Mouse (Mus musculus): Measurements from ENCODE around the gene Alox12b. TPM values are rescaled to one million over a fixed set of nuclear protein-coding genes. Genes with fewer than 3 reads are reported as not detected.

The Alox12b gene
- polyA plus RNA-seq (2015; fragmentation: Nextera tagmentation; extraction: Ambion mirVana) = 0.28 and 0.41 TPM in 2 replicates

DNA sequence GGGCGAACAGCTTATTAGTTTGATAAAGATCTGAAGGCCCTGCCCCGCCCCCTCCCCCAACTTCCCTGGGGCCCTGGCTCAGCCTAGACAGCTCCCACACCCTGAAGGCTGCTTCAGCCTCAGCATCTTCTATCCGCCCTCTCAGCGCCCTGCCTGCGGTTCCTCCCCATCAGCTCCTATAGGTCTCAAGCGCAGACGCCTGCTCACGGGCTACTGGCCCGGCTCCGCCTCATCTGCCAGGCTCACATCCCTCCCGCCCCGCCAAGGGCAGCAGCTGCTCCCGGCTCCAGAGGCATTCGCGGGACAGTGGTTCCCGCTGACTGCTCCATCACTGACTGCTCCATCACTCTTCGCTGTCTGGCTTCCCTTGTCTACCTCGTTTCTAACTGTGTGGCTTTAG, at the start of gene Alox12b:
Gene Alox12b (plus strand): TSS at position 190 of the 400 bp plus-strand sequence.
- Histone ChIP-seq H3K4me3 (peak within 1 kb of the TSS; percentile 26), H3K27me3 (replicated peaks) (peaks cover 25% of the 10 kb centered on the region), H3K27ac (no peak within 1 kb of the TSS), H3K9ac (peak within 1 kb of the TSS; percentile 38), H3K36me3 (replicated peaks) (no peaks in the 10 kb centered on the region), H3K4me1 (peaks cover 10% of the 10 kb centered on the region), H3K4me2 (peak within 1 kb of the TSS; percentile 53), H3K9me3 (no peaks in the 10 kb centered on the region)
- ATAC-seq (replicated peaks) = no peak
- WGBS = 2% methylated on average over 18 of the region's 18 CpGs

GRCm38 (mm10) chr11:69107676-69108075, 49.1 kb upstream of the Alox12b start:
- H3K4me2 ChIP-seq = no peak overlapping the region
- ATAC-seq (replicated peaks) = no peak
- H3K4me3 ChIP-seq = no peak overlapping the region
- no peaks in the 10 kb centered on the region for H3K9me3 ChIP-seq
- no peak overlapping the region for H3K9ac ChIP-seq
- H3K4me1 ChIP-seq = peaks cover 6% of the 10 kb centered on the region
- no peak overlapping the region for H3K27ac ChIP-seq
- WGBS = 92% methylated on average over 11 of the region's 11 CpGs
- peaks cover 43% of the 10 kb centered on the region for H3K36me3 ChIP-seq (replicated peaks)
- no peaks in the 10 kb centered on the region for H3K27me3 ChIP-seq (replicated peaks)

DNA sequence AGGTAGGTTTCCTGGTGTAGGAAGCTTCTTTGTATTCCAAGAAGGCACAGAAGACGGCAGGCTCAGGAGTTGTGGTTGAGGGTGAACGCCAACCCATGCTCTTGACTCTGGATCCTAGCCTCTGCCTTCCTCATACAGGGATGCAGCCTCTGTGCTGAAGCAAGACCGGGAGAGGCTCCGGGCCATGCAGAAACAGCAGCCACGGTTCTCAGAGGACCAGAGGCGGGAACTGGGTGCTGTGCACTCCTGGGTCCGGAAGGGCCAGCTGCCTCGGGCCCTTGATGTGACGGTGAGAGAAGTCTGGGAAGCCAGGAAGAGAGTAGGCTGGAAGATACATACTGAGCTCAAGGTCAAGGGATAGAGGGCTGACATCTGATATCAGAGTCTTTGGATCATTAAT, 48.6 kb upstream of the Alox12b start:
- no peak overlapping the region for H3K4me3 ChIP-seq
- no peak overlapping the region for H3K4me2 ChIP-seq
- H3K27me3 ChIP-seq (replicated peaks) = no peaks in the 10 kb centered on the region
- peaks cover 6% of the 10 kb centered on the region for H3K4me1 ChIP-seq
- WGBS = 94% methylated on average over 9 of the region's 9 CpGs
- no peaks in the 10 kb centered on the region for H3K9me3 ChIP-seq
- H3K36me3 ChIP-seq (replicated peaks) = peaks cover 37% of the 10 kb centered on the region
- H3K27ac ChIP-seq = no peak overlapping the region
- ATAC-seq (replicated peaks) = no peak
- no peak overlapping the region for H3K9ac ChIP-seq

GRCm38 (mm10) chr11:69109032-69109900, 47.5 kb upstream of the Alox12b start:
- H3K9ac ChIP-seq = no peak overlapping the region
- ATAC-seq (replicated peaks) = peak; percentile 51; the same call in 1 of the 2 replicates
- H3K4me1 ChIP-seq = peaks cover 6% of the 10 kb centered on the region
- peaks cover 28% of the 10 kb centered on the region for H3K36me3 ChIP-seq (replicated peaks)
- H3K4me2 ChIP-seq = no peak overlapping the region
- no peak overlapping the region for H3K4me3 ChIP-seq
- H3K27ac ChIP-seq = no peak overlapping the region
- H3K9me3 ChIP-seq = no peaks in the 10 kb centered on the region
- no peaks in the 10 kb centered on the region for H3K27me3 ChIP-seq (replicated peaks)
- WGBS = 81% methylated on average over 13 of the region's 13 CpGs

GRCm38 (mm10) chr11:69110319-69111046, 46.3 kb upstream of the Alox12b start:
- Histone ChIP-seq H3K9me3 (no peaks in the 10 kb centered on the region), H3K27ac (peak overlapping the region; percentile 51), H3K27me3 (replicated peaks) (no peaks in the 10 kb centered on the region), H3K36me3 (replicated peaks) (peaks cover 16% of the 10 kb centered on the region), H3K4me3 (peak overlapping the region; percentile 38), H3K4me1 (peaks cover 6% of the 10 kb centered on the region), H3K9ac (peak overlapping the region; percentile 20; the same call in 1 of the 2 replicates), H3K4me2 (peak overlapping the region; percentile 53)
- ATAC-seq (replicated peaks) = peak; percentile 71
- under 1% methylated on average over 30 of the region's 30 CpGs for WGBS

DNA sequence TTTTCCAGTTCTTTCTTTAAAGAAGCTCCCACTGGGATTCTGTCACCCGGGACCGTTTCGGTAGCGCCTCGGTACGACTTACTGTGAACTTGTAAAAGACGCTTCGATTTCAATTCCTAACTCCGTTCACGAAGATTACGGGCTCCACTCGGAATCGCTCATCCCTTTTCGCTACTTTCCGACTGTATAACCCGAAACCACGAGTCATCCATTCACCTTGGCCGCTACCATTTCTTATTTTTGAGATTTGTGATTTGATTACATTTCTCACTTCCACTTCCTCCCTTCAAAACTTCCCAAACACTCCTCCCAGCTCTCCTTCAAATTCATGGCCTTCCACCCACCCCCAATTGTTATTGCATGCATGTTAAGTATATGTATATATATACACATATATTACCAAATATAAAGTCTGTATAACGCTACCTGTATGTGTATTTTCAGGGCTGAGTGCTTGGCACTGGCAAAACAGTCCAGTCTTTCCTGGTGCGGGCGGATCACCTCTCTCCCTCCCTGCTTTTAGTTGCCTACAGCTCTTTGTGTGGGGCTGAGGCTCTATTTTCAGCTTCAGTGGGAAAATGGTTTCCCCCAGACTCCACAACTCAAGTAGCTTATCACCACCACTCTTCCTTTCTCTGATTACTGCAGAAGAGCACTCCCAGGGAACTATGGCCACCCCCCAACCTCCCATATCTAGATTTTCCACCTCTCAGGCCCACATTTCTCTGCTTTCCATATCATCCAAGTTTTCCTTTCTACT, 45.6 kb upstream of the Alox12b start:
- Histone ChIP-seq H3K4me2 (peak overlapping the region; percentile 53), H3K27me3 (replicated peaks) (no peaks in the 10 kb centered on the region), H3K27ac (no peak overlapping the region), H3K4me1 (peaks cover 6% of the 10 kb centered on the region), H3K4me3 (peak overlapping the region; percentile 38), H3K36me3 (replicated peaks) (peaks cover 16% of the 10 kb centered on the region), H3K9ac (no peak overlapping the region), H3K9me3 (no peaks in the 10 kb centered on the region)
- WGBS = 4% methylated on average over 21 of the region's 21 CpGs
- ATAC-seq (replicated peaks) = no peak

DNA sequence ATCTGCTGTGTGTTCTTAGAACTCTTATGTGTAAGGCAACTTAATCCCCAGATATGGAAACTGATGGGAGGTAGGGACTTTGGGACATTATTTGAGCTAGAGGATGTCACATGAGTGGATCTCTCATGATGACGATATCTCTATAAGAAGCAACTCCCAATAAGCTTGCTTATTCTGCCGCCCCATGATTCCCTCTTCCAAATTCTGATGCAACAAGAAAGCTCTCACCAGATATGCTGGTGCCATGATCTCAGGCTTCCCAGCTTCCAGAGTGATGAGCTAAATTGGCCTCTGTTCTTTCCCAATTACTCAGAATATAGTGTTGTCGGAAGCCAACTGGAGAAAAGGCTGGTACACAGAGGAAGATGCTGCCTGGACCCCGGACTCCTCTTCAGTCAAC, 44.9 kb upstream of the Alox12b start:
- H3K4me3 ChIP-seq = 0 out of 2 replicates have a peak overlapping the region, but pooled peaks have one; percentile 38
- WGBS = 59% methylated on average over 4 of the region's 4 CpGs

DNA sequence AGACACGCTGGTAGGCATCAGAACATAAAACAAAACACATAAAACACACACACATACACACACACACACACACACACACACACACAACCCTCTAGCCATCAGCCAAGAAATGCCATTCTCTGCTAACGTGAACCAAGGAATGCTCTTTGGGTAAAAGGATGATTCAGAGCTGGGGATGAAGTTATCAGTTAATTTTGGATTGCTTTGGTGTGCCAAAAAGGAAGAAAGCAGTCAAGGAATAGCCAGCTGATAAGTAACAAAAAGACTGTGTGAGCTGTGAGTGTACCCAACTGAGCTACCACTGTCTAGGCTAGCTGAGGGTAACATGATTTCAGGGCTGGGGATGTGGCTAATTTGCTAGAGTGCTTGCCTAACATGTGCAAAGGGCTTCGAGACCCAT, 42.8 kb upstream of the Alox12b start:
- ATAC-seq (replicated peaks) = no peak
- H3K4me2 ChIP-seq = no peak overlapping the region
- peaks cover 6% of the 10 kb centered on the region for H3K36me3 ChIP-seq (replicated peaks)
- H3K9me3 ChIP-seq = no peaks in the 10 kb centered on the region
- no peak overlapping the region for H3K9ac ChIP-seq
- peaks cover 25% of the 10 kb centered on the region for H3K4me1 ChIP-seq
- H3K27ac ChIP-seq = no peak overlapping the region
- H3K27me3 ChIP-seq (replicated peaks) = no peaks in the 10 kb centered on the region
- H3K4me3 ChIP-seq = no peak overlapping the region
- WGBS = 69% methylated on average over 3 of the region's 3 CpGs

More for the DNA sequence above, 44.9 kb upstream of the Alox12b start:
- no peak overlapping the region for H3K9ac ChIP-seq
- H3K27me3 ChIP-seq (replicated peaks) = no peaks in the 10 kb centered on the region
- peaks cover 11% of the 10 kb centered on the region for H3K36me3 ChIP-seq (replicated peaks)
- peak overlapping the region; percentile 53 for H3K4me2 ChIP-seq
- no peaks in the 10 kb centered on the region for H3K9me3 ChIP-seq
- H3K27ac ChIP-seq = no peak overlapping the region
- no peak for ATAC-seq (replicated peaks)
- H3K4me1 ChIP-seq = peaks cover 10% of the 10 kb centered on the region

DNA sequence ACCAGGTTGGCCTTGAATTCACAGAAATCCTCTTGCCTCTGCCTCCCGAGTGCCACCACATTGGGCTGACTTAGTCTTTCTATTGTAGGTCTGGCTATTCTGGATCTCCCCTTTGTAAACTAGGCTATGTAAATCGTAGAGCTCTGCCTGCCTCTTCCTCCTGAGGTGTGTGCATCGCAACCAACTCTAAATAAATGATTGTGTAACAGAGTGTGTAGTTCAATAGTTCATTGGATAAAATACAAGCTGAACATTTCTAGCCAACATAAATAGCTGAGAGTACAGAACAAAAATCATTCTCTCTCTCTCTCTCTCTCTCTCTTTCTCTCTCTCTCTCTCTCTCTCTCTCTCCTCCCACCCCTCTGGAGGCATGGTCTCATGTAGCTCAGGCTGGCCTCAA, 42.2 kb upstream of the Alox12b start:
- H3K36me3 ChIP-seq (replicated peaks) = no peaks in the 10 kb centered on the region
- no peak for ATAC-seq (replicated peaks)
- no peak overlapping the region for H3K4me3 ChIP-seq
- H3K4me2 ChIP-seq = no peak overlapping the region
- no peaks in the 10 kb centered on the region for H3K9me3 ChIP-seq
- peaks cover 31% of the 10 kb centered on the region for H3K4me1 ChIP-seq
- no peak overlapping the region for H3K9ac ChIP-seq
- no peak overlapping the region for H3K27ac ChIP-seq
- 81% methylated on average over 3 of the region's 3 CpGs for WGBS
- no peaks in the 10 kb centered on the region for H3K27me3 ChIP-seq (replicated peaks)

GRCm38 (mm10) chr11:69116843-69117242, 39.9 kb upstream of the Alox12b start:
- H3K36me3 ChIP-seq (replicated peaks) = no peaks in the 10 kb centered on the region
- no peak for ATAC-seq (replicated peaks)
- peak overlapping the region; percentile 88 for H3K4me2 ChIP-seq
- peaks cover 11% of the 10 kb centered on the region for H3K27me3 ChIP-seq (replicated peaks)
- H3K27ac ChIP-seq = no peak overlapping the region
- peaks cover 47% of the 10 kb centered on the region for H3K4me1 ChIP-seq
- H3K9me3 ChIP-seq = no peaks in the 10 kb centered on the region
- H3K4me3 ChIP-seq = peak overlapping the region; percentile 53
- H3K9ac ChIP-seq = no peak overlapping the region; the same call in 1 of the 2 replicates
- WGBS = 47% methylated on average over 5 of the region's 5 CpGs

GRCm38 (mm10) chr11:69117737-69118695, 38.8 kb upstream of the Alox12b start:
- peaks cover 11% of the 10 kb centered on the region for H3K27me3 ChIP-seq (replicated peaks)
- H3K4me1 ChIP-seq = peaks cover 50% of the 10 kb centered on the region
- under 1% methylated on average over 45 of the region's 45 CpGs for WGBS
- H3K9me3 ChIP-seq = no peaks in the 10 kb centered on the region
- H3K27ac ChIP-seq = peak overlapping the region; percentile 48
- peak overlapping the region; percentile 53 for H3K4me3 ChIP-seq
- no peak for ATAC-seq (replicated peaks)
- peak overlapping the region; percentile 48 for H3K9ac ChIP-seq
- H3K4me2 ChIP-seq = peak overlapping the region; percentile 88
- H3K36me3 ChIP-seq (replicated peaks) = no peaks in the 10 kb centered on the region
